Mouse (Mus musculus) midbrain, embryonic 15.5 days (tissue): ENCODE data around the gene Col4a4. TPM values are rescaled to one million over a fixed set of nuclear protein-coding genes. Genes with fewer than 3 reads are reported as not detected.

Source experiments
- ATAC-seq: fragments of 200-750 bp; cut with Nextera tagmentation; replicated peaks from 2 replicates; pipeline ENCODE4 v1.8.0; 2017; ENCODE audit warnings: moderate TSS enrichment
- H3K27ac ChIP-seq: fragments of 300-500 bp; sonication (generic); 2 replicates; pipeline ENCODE4 v1.5.1; 2015; ENCODE audit warnings: mild to moderate bottlenecking, inconsistent platforms
- H3K27me3 ChIP-seq: fragments of 300-500 bp; sonication (generic); replicated peaks from 2 replicates; pipeline ENCODE4 v1.6.1; 2015; ENCODE audit warnings: inconsistent platforms
- H3K36me3 ChIP-seq: fragments of 300-500 bp; sonication (generic); replicated peaks from 2 replicates; pipeline ENCODE4 v1.6.1; 2015; ENCODE audit warnings: inconsistent platforms
- H3K4me1 ChIP-seq: fragments of 300-500 bp; sonication (generic); 2 replicates; pipeline ENCODE4 v1.6.1; 2015; ENCODE audit warnings: inconsistent platforms
- H3K4me2 ChIP-seq: fragments of 300-500 bp; sonication (generic); 2 replicates; pipeline ENCODE4 v1.6.1; 2015; ENCODE audit warnings: inconsistent platforms, mild to moderate bottlenecking, moderate library complexity
- H3K4me3 ChIP-seq: fragments of 300-500 bp; sonication (generic); 2 replicates; pipeline ENCODE4 v1.5.1; 2015; ENCODE audit warnings: mild to moderate bottlenecking, inconsistent platforms
- H3K9ac ChIP-seq: fragments of 300-500 bp; sonication (generic); 2 replicates; pipeline ENCODE4 v1.6.1; 2015; ENCODE audit warnings: mild to moderate bottlenecking, inconsistent platforms
- H3K9me3 ChIP-seq: fragments of 300-500 bp; sonication (generic); 2 replicates; pipeline ENCODE4 v1.6.1; 2016; ENCODE audit warnings: inconsistent platforms
- WGBS: fragments of 180-500 bp; shearing (Covaris S2); methylation state at CpG from one replicate; pipeline ENCODE4 v1.1.7; 2015; ENCODE audit warnings: mixed read lengths; 5-methylcytosine and 5-hydroxymethylcytosine counted together
- polyA plus RNA-seq: library from polyadenylated mRNA; unstranded; fragments of >200 nt; fragmentation: Nextera tagmentation; extraction: Ambion mirVana; gene quantifications from 2 replicates; pipeline ENCODE4 v1.2.1, GENCODE M21; 2015

Col4a4 gene
- polyA plus RNA-seq, 1 experiment from 2014 or later, result 0.09 TPM

- no peak for ATAC-seq
- 93% methylated on average over 3 of the region's 3 CpGs for WGBS
- Histone ChIP-seq H3K4me3 (no peak overlapping the region), H3K4me2 (no peak overlapping the region), H3K4me1 (no peaks in the 10 kb centered on the region), H3K9ac (no peak overlapping the region), H3K27me3 (no peaks in the 10 kb centered on the region), H3K36me3 (no peaks in the 10 kb centered on the region), H3K27ac (no peak overlapping the region), H3K9me3 (no peaks in the 10 kb centered on the region)
Observed at GRCm38 (mm10) chr1:82575681-82576080, 11.0 kb downstream of the Col4a4 start.

- no peak overlapping the region for H3K4me2 ChIP-seq
- no peaks in the 10 kb centered on the region for H3K27me3 ChIP-seq
- no peaks in the 10 kb centered on the region for H3K36me3 ChIP-seq
- no peak for ATAC-seq
- 88% methylated on average over 1 of the region's 1 CpGs for WGBS
- H3K27ac ChIP-seq, result no peak overlapping the region
- H3K9me3 ChIP-seq, result no peaks in the 10 kb centered on the region
- no peak overlapping the region for H3K4me3 ChIP-seq
- H3K9ac ChIP-seq, result no peak overlapping the region
- H3K4me1 ChIP-seq, result no peaks in the 10 kb centered on the region
Observed at GRCm38 (mm10) chr1:82571758-82572157, 14.9 kb downstream of the Col4a4 start.

- H3K36me3 ChIP-seq, result no peaks in the 10 kb centered on the region
- 92% methylated on average over 4 of the region's 4 CpGs for WGBS
- no peaks in the 10 kb centered on the region for H3K9me3 ChIP-seq
- no peak overlapping the region for H3K9ac ChIP-seq
- H3K27me3 ChIP-seq, result no peaks in the 10 kb centered on the region
- H3K4me2 ChIP-seq, result no peak overlapping the region
- H3K4me1 ChIP-seq, result no peaks in the 10 kb centered on the region
- H3K27ac ChIP-seq, result no peak overlapping the region
- no peak for ATAC-seq
- H3K4me3 ChIP-seq, result no peak overlapping the region
Observed at GRCm38 (mm10) chr1:82569405-82569804, 17.2 kb downstream of the Col4a4 start.

GRCm38 (mm10) chr1:82560223-82560622, 26.4 kb downstream of the Col4a4 start:
- H3K9ac ChIP-seq, result no peak overlapping the region
- no peak overlapping the region for H3K4me3 ChIP-seq
- no peak for ATAC-seq
- H3K27me3 ChIP-seq, result no peaks in the 10 kb centered on the region
- no peaks in the 10 kb centered on the region for H3K9me3 ChIP-seq
- H3K4me2 ChIP-seq, result no peak overlapping the region
- no peak overlapping the region for H3K27ac ChIP-seq
- H3K36me3 ChIP-seq, result no peaks in the 10 kb centered on the region
- no peaks in the 10 kb centered on the region for H3K4me1 ChIP-seq
- WGBS, result 78% methylated on average over 4 of the region's 4 CpGs

GRCm38 (mm10) chr1:82554889-82555288, 31.8 kb downstream of the Col4a4 start:
- no peaks in the 10 kb centered on the region for H3K9me3 ChIP-seq
- H3K27ac ChIP-seq, result no peak overlapping the region
- no peaks in the 10 kb centered on the region for H3K27me3 ChIP-seq
- no peaks in the 10 kb centered on the region for H3K4me1 ChIP-seq
- no peak overlapping the region for H3K4me3 ChIP-seq
- no peak overlapping the region for H3K9ac ChIP-seq
- no peaks in the 10 kb centered on the region for H3K36me3 ChIP-seq
- no peak overlapping the region for H3K4me2 ChIP-seq
- ATAC-seq, result peak; percentile 27; the same call in 1 of the 2 replicates
- whole genome bisulfite sequencing, result 81% methylated on average over 5 of the region's 5 CpGs

GRCm38 (mm10) chr1:82554443-82554850, 32.2 kb downstream of the Col4a4 start:
- no peaks in the 10 kb centered on the region for H3K4me1 ChIP-seq
- H3K9ac ChIP-seq, result no peak overlapping the region
- 43% methylated on average over 6 of the region's 6 CpGs for WGBS
- no peaks in the 10 kb centered on the region for H3K36me3 ChIP-seq
- no peak overlapping the region for H3K4me3 ChIP-seq
- H3K27me3 ChIP-seq, result no peaks in the 10 kb centered on the region
- no peak overlapping the region for H3K27ac ChIP-seq
- H3K4me2 ChIP-seq, result no peak overlapping the region
- no peaks in the 10 kb centered on the region for H3K9me3 ChIP-seq
- peak; percentile 84 for ATAC-seq

GRCm38 (mm10) chr1:82545199-82545960, 41.3 kb downstream of the Col4a4 start:
- 57% methylated on average over 8 of the region's 8 CpGs for WGBS
- no peaks in the 10 kb centered on the region for H3K9me3 ChIP-seq
- no peak for ATAC-seq
- no peak overlapping the region for H3K27ac ChIP-seq
- H3K36me3 ChIP-seq, result no peaks in the 10 kb centered on the region
- no peaks in the 10 kb centered on the region for H3K27me3 ChIP-seq
- H3K4me2 ChIP-seq, result no peak overlapping the region
- no peak overlapping the region for H3K4me3 ChIP-seq
- H3K4me1 ChIP-seq, result no peaks in the 10 kb centered on the region
- H3K9ac ChIP-seq, result no peak overlapping the region

- Histone ChIP-seq H3K9me3 (no peaks in the 10 kb centered on the region), H3K27ac (no peak overlapping the region), H3K4me3 (no peak overlapping the region), H3K4me2 (no peak overlapping the region), H3K4me1 (no peaks in the 10 kb centered on the region), H3K36me3 (no peaks in the 10 kb centered on the region), H3K27me3 (no peaks in the 10 kb centered on the region), H3K9ac (no peak overlapping the region)
- no peak for ATAC-seq
- 68% methylated on average over 6 of the region's 6 CpGs for WGBS
Observed at GRCm38 (mm10) chr1:82544419-82545185, 42.0 kb downstream of the Col4a4 start.

GRCm38 (mm10) chr1:82543934-82544333, 42.7 kb downstream of the Col4a4 start:
- Histone ChIP-seq H3K27me3 (no peaks in the 10 kb centered on the region), H3K9me3 (no peaks in the 10 kb centered on the region), H3K4me1 (no peaks in the 10 kb centered on the region), H3K27ac (no peak overlapping the region), H3K36me3 (no peaks in the 10 kb centered on the region), H3K4me2 (no peak overlapping the region), H3K4me3 (no peak overlapping the region), H3K9ac (no peak overlapping the region)
- WGBS, result 92% methylated on average over 2 of the region's 2 CpGs
- no peak for ATAC-seq

- no peaks in the 10 kb centered on the region for H3K36me3 ChIP-seq
- no peak for ATAC-seq
- 83% methylated on average over 5 of the region's 5 CpGs for WGBS
- H3K27ac ChIP-seq, result no peak overlapping the region
- H3K9ac ChIP-seq, result no peak overlapping the region
- H3K4me1 ChIP-seq, result peaks cover 7% of the 10 kb centered on the region; the same call in 1 of the 2 replicates
- no peaks in the 10 kb centered on the region for H3K9me3 ChIP-seq
- no peak overlapping the region for H3K4me3 ChIP-seq
- no peaks in the 10 kb centered on the region for H3K27me3 ChIP-seq
- H3K4me2 ChIP-seq, result no peak overlapping the region
Observed at GRCm38 (mm10) chr1:82540056-82540455, 46.6 kb downstream of the Col4a4 start.

- no peaks in the 10 kb centered on the region for H3K36me3 ChIP-seq
- ATAC-seq, result no peak
- no peaks in the 10 kb centered on the region for H3K27me3 ChIP-seq
- H3K4me3 ChIP-seq, result no peak overlapping the region
- peaks cover 7% of the 10 kb centered on the region; the same call in 1 of the 2 replicates for H3K4me1 ChIP-seq
- no peak overlapping the region for H3K27ac ChIP-seq
- 73% methylated on average over 3 of the region's 3 CpGs for WGBS
- no peaks in the 10 kb centered on the region for H3K9me3 ChIP-seq
- H3K4me2 ChIP-seq, result no peak overlapping the region
- H3K9ac ChIP-seq, result no peak overlapping the region
Observed at GRCm38 (mm10) chr1:82537848-82538247, 48.8 kb downstream of the Col4a4 start.

- Histone ChIP-seq H3K9ac (no peak overlapping the region), H3K36me3 (no peaks in the 10 kb centered on the region), H3K27ac (no peak overlapping the region), H3K27me3 (no peaks in the 10 kb centered on the region), H3K4me3 (no peak overlapping the region), H3K9me3 (no peaks in the 10 kb centered on the region), H3K4me2 (no peak overlapping the region), H3K4me1 (peaks cover 7% of the 10 kb centered on the region; the same call in 1 of the 2 replicates)
- 40% methylated on average over 6 of the region's 6 CpGs for WGBS
- ATAC-seq, result peak; percentile 54
Observed at GRCm38 (mm10) chr1:82536515-82537174, 50.0 kb downstream of the Col4a4 start.
